Mouse (Mus musculus): Measurements from ENCODE around the gene Jpt1.
"Not testable (repeated sequence)": the region's sequence is repeated elsewhere in the genome, so short reads cannot be mapped to it uniquely, and the experiment has no call there.

Jpt1 gene

GRCm38 (mm10) chr11:115514238-115514663, at the start of gene Jpt1:
Gene Jpt1, minus strand, starts transcription at chr11:115514387.
- peak; percentile 98 for DNase-seq

- no peak for DNase-seq
Observed at GRCm38 (mm10) chr11:115563406-115563805, 49.2 kb upstream of the Jpt1 start.

DNA sequence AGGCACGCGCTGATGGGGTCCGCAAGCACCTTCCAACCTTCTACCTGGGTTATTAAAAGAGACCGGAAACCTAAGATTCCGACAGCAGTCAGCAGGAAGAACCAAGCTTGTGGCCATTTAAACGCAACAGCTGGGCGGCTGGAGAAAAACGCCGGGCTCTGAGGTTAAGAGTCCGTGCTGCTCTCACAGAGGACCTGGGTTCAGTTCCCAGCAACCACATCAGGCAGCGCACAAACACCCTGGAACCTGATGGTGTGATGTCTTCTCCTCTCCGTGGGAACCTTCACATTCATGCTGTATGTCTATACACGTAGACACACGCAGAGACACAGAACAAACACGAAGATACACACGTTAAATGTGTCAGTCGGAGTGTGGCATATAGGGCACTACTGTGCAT, 41.5 kb upstream of the Jpt1 start:
- no peak for DNase-seq

DNA sequence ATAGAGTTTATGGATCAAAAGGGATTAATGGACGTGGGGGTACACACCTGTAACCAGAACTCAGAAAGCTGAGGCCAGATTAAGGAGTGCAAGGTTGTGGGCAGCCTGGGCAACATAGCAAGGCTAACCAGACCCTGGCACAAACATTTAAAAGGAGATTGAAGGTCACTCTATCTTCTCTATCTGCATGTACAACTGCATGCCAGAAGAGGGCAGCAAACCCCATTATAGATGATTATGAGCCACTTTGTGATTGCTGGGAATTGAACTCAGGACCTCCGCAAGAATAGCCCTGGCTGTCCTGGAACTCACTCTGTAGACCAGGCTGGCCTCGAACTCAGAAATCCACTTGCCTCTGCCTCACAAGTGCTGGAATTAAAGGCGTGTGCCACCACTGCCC, 38.6 kb upstream of the Jpt1 start:
- DNase-seq, result peak in 1 of 2 experiments; percentile 25

DNA sequence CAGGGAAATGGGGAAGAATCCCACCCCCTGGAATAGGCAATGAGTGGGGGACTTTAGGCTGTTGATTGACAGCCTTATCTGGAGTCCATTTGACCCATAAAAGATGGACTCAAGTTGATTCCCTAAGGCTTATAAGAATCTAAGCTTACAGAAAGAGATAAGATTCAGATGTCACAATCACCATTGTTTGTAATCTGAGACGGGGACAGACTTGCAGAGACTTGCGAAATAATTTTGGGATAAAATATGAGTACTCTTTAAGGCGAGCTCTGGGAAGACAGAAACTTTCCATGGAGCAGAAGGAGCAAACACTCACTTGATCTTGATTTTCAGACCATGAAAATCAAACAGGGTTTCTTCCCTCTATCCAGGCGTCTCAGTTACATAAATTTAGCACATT, 29.4 kb upstream of the Jpt1 start:
- DNase-seq, result no peak

DNA sequence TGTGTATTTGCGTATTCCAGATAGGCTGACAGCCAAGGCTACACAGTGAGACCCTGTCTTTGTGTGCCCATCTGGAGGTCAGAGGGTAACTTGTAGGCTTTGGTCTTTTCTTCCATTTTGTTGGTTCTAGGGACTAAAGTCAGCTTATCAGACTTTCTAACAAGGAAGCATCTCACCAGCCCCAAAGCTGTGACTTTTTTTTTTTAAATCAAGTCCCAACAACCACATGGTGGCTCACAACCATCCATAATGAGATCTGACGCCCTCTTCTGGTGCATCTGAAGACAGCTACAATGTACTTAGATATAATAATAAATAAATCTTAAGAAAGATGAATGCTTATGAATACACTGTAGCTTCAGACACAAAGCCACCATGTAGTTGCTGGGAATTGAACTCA, 23.9 kb upstream of the Jpt1 start:
- DNase-seq, result no peak

DNA sequence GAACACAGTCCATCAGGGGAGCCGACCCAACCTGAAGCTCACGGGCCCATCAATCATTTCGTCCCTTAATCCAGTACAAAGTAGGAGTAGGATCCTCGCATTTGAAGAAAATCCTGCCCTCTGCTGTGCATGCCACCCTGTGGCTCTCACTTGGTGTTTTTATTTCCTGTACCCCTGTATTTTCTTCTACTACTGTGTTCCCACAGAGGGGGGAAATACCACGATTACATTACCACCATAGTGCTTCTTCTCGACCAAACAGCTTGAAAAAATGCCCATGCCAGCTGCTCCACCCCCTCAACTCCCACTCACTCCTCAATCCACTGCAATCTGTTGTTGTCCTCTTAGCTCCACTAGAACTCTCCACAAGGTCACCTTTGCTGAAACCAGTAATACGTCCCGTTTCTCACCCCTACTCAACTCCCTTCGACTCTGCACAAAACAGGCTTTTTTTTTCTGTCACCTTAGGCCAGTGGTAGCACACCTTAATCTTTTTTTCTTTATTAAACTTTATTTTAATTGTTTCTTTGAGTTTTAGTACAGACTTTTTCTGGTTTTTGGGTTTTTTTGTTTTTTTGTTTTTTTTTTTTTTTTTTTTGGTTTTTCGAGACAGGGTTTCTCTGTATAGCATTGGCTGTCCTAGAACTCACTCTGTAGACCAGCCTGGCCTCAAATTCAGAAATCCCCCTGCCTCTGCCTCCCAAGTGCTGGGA, 22.8 kb upstream of the Jpt1 start:
- peak in 1 of 2 experiments; percentile 12 for DNase-seq

GRCm38 (mm10) chr11:115536038-115536681, 22.0 kb upstream of the Jpt1 start, which contains the start of gene Sumo2:
Gene Sumo2, minus strand, starts transcription at chr11:115536276.
- peak; percentile 97 to 99 for DNase-seq

DNA sequence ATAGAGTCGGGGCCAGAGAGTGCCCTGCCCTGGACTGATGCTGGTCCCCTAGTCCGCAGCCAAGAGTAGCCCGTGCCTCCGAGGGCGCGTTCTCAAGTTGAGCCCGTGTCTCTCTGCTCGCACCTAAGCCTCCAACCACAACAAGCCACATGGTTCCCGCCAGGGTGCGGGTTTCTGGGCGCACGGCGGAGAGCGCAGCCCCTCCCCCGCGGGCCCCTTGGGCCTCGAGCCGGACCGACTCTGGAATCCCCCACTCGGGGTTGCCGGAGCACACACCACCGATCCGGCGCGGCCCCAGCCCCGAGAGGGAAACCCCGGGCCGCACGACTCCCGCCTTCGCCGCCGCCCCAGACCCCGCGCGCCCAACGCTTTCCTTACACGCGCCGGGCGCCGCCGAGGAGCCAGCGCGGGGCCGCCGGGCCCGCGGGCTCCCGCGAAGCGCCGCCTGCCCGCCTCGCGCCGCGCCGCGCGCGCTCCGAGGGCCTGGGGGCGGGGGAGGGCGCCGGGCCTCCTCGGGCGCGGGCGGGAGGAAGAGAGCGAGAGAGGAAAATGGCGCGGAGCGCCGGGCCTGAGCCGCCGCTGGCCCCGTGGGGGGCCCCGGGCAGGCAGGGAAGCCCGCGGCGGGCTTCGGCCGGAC, 21.3 kb upstream of the Jpt1 start:
- peak; percentile 32 to 39 for DNase-seq

GRCm38 (mm10) chr11:115534759-115535371, 20.7 kb upstream of the Jpt1 start:
- no peak for DNase-seq

DNA sequence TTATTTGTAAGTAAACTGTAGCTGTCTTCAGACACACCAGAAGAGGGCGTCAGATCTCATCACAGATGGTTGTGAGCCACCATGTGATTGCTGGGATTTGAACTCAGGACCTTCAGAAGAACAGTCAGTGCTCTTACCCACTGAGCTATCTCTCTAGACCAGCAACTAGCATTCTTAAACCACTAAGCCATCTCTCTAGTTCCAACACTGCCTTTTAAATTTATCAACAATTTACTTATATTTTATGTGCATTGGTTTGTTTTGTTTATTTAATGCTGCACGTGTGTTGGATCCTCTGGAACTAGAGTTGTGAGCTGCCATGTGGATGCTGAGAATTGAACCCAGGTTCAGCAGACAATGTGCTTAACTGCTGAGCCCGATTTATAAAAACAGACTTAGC, 12.3 kb upstream of the Jpt1 start:
- not testable (repeated sequence) for DNase-seq

GRCm38 (mm10) chr11:115522703-115523102, 8.5 kb upstream of the Jpt1 start:
- DNase-seq, result no peak

- DNase-seq, result no peak
Observed at GRCm38 (mm10) chr11:115522238-115522637, 8.1 kb upstream of the Jpt1 start.

- no peak for DNase-seq
Observed at GRCm38 (mm10) chr11:115521080-115521479, 6.9 kb upstream of the Jpt1 start.

DNA sequence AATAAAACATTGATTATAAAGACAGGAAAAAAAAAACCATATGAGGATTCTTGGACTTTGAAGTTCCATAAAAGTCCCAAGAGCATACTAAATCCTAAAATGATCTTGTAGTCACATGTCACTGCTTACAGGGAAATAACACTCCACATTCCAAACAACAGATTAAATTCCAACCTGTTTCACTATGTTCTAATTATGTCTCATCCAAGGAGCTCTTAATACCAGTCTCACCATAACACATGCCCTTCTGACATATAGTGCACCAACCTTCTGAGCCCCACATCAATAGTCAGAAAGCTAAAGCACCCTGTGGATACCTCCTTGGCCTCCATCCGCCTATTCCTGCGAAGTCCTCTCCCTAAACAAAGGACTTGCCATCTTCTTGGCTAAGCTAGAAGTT, 6.0 kb upstream of the Jpt1 start:
- no peak for DNase-seq

DNA sequence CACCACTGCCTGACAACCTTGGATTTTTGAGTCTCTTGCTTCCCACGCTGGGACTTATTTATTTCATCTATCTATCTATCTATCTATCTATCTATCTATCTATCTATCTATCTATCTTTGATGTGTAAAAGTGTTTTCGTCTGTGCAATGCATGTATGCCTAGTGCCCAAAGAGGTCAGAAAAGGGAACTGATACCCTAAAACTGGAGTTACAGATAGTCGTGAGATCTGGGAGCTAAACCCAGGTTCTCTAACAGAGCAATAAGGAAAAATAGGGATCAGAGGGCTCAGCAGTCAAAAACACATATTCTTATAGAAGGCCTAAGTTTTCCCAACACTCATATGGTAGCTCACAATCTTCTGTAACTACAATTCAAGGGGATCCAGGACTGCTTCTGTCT, 5.4 kb upstream of the Jpt1 start:
- DNase-seq, result no peak

GRCm38 (mm10) chr11:115518693-115519092, 4.5 kb upstream of the Jpt1 start:
- no peak for DNase-seq

- no peak for DNase-seq
Observed at GRCm38 (mm10) chr11:115516942-115517341, 2.8 kb upstream of the Jpt1 start.

GRCm38 (mm10) chr11:115515021-115515420, 834 bp upstream of the Jpt1 start:
- no peak for DNase-seq

GRCm38 (mm10) chr11:115513271-115514237, 633 bp downstream of the Jpt1 start:
- DNase-seq, result peak; percentile 14 to 24

- peak in 1 of 2 experiments; percentile 10 for DNase-seq
Observed at GRCm38 (mm10) chr11:115512407-115513183, 1.6 kb downstream of the Jpt1 start.

Data from kidney, adult 8-10 months (tissue).